Mouse (Mus musculus): ENCODE results near the gene Gstm5. TPM values are rescaled to one million over a fixed set of nuclear protein-coding genes. Genes with fewer than 3 reads are reported as not detected.
A peak's percentile ranks its signal among the peaks of the same experiment; 100 is the strongest.

The Gstm5 gene
- total and polyA plus RNA-seq, 3 experiments: 134 to 164 TPM; not detected in 1

DNA sequence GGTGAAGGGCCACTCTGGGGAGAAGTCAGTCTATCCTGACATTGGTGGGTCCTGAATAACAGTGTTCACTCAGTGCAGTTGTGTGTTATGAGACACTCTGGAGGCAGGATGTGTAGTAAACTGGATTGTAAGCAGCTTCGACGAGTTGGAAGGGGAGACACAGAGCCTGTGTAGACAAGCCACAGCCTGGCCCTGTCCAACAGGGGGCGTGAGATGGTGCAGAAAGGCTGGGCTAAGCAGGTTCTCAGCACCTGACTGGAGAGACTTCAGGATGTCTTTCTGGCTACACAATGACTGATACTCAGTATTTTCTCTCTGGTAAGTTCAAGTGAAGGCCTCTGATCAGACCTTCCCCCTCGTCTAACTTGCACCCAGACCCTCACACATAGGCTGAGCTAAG lies 50.1 kb downstream of the Gstm5 start:
- H3K79me2 ChIP-seq (ENCODE audit: control insufficient read depth, insufficient read depth, low read length, poor library complexity): no peaks in the 10 kb centered on the region
- peaks cover 0 to 2% of the 10 kb centered on the region in 2 experiments; a peak in 3 of 4 replicates for H3K27me3 ChIP-seq (ENCODE audit: control insufficient read depth in 1 of 2, insufficient read depth in 2 of 2, low read length in 2 of 2)
- H3K9me3 ChIP-seq (replicated peaks; ENCODE audit: insufficient read depth, low read length): no peaks in the 10 kb centered on the region
- H3K27ac ChIP-seq (ENCODE audit: control insufficient read depth, low read depth, low read length): no peak overlapping the region
- H3K4me3 ChIP-seq (ENCODE audit: control insufficient read depth in 1 of 2, insufficient read depth in 1 of 2, low read depth in 2 of 2, low read length in 2 of 2): no peak overlapping the region
- H3K9ac ChIP-seq (ENCODE audit: control insufficient read depth, low read depth, low read length, poor library complexity, severe bottlenecking): no peak overlapping the region
- TF ChIP-seq SMC3 (IDR thresholded peaks at IDR 0.05; ENCODE audit: low read depth, low read length) (peak; percentile 55), KAT2A (conservative IDR thresholded peaks at IDR 0.05; ENCODE audit: low read depth, low read length) (no peak), POLR2A (IDR thresholded peaks at IDR 0.05; ENCODE audit: control insufficient read depth in 1 of 2, insufficient read depth in 1 of 2, low read depth in 1 of 2, low read length in 2 of 2, poor library complexity in 1 of 2) (no peak), CTCF (IDR thresholded peaks at IDR 0.05 in 2 of 3, conservative IDR thresholded peaks at IDR 0.05 in 1 of 3; ENCODE audit: control insufficient read depth in 1 of 3, insufficient read depth in 1 of 3, low read depth in 2 of 3, low read length in 3 of 3, poor library complexity in 1 of 3, severe bottlenecking in 1 of 3) (peak; percentile 37 to 51 (median 42)), CHD1 (IDR thresholded peaks at IDR 0.05; ENCODE audit: low read depth, low read length) (no peak)
- peak; percentile 23 for DNase-seq (ENCODE audit: low read depth, low spot score)
- no peaks in the 10 kb centered on the region for H3K36me3 ChIP-seq (ENCODE audit: control insufficient read depth in 1 of 2, insufficient read depth in 2 of 2, low read length in 2 of 2)
- H3K4me1 ChIP-seq (ENCODE audit: control insufficient read depth in 1 of 2, insufficient read depth in 2 of 2, low read length in 2 of 2): no peaks in the 10 kb centered on the region

Other genes with a start within 250 kb of the Gstm5 start
- gene Ahcyl1, start 199.3 kb upstream of the Gstm5 start, total RNA-seq (2012; rRNA removed): 28.0 and 32.4 TPM in 2 replicates
- 100 to 1,000 TPM; 104 to 105 TPM for gene Ahcyl1, start 199.3 kb upstream of the Gstm5 start, polyA plus RNA-seq (2012; ENCODE audit: insufficient read depth in 1 of 2, insufficient read length in 2 of 2, low read depth in 1 of 2, low replicate concordance in 2 of 2, missing spikeins in 1 of 2)
- gene Csf1, start 135.4 kb upstream of the Gstm5 start, total RNA-seq (2012; rRNA removed): 0.10 and 0.12 TPM in 2 replicates
- under 1 TPM in 1 of 2 experiments, not detected in 1; 0.19 TPM for gene Csf1, start 135.4 kb upstream of the Gstm5 start, polyA plus RNA-seq (2012; ENCODE audit: insufficient read depth in 1 of 2, insufficient read length in 2 of 2, low read depth in 1 of 2, low replicate concordance in 2 of 2, missing spikeins in 1 of 2)
- gene Eps8l3, start 18.6 kb upstream of the Gstm5 start, total RNA-seq (2012; rRNA removed): 0.07 and 0.12 TPM in 2 replicates
- not detected for gene Eps8l3, start 18.6 kb upstream of the Gstm5 start, polyA plus RNA-seq (2012; ENCODE audit: insufficient read depth in 1 of 2, insufficient read length in 2 of 2, low read depth in 1 of 2, low replicate concordance in 2 of 2, missing spikeins in 1 of 2)
- gene Gstm7, start 36.0 kb downstream of the Gstm5 start, total RNA-seq (2012; rRNA removed): 0.10 TPM in 1 of 2 replicates, not detected in the other
- under 1 TPM in 1 of 2 experiments, not detected in 1; 0.24 TPM for gene Gstm7, start 36.0 kb downstream of the Gstm5 start, polyA plus RNA-seq (2012; ENCODE audit: insufficient read depth in 1 of 2, insufficient read length in 2 of 2, low read depth in 1 of 2, low replicate concordance in 2 of 2, missing spikeins in 1 of 2)
- gene Gstm6, start 47.9 kb downstream of the Gstm5 start, total RNA-seq (2012; rRNA removed): not detected in 2 replicates
- under 1 TPM in 1 of 2 experiments, not detected in 1; 0.13 TPM for gene Gstm6, start 47.9 kb downstream of the Gstm5 start, polyA plus RNA-seq (2012; ENCODE audit: insufficient read depth in 1 of 2, insufficient read length in 2 of 2, low read depth in 1 of 2, low replicate concordance in 2 of 2, missing spikeins in 1 of 2)
- not detected in 2 replicates for gene Gstm3, start 73.5 kb downstream of the Gstm5 start, total RNA-seq (2012; rRNA removed)
- under 1 TPM in 1 of 2 experiments, not detected in 1; 0.06 TPM for gene Gstm3, start 73.5 kb downstream of the Gstm5 start, polyA plus RNA-seq (2012; ENCODE audit: insufficient read depth in 1 of 2, insufficient read length in 2 of 2, low read depth in 1 of 2, low replicate concordance in 2 of 2, missing spikeins in 1 of 2)
- gene Gstm2, start 90.6 kb downstream of the Gstm5 start, total RNA-seq (2012; rRNA removed): not detected in 2 replicates
- gene Gstm2, start 90.6 kb downstream of the Gstm5 start, polyA plus RNA-seq (2012; ENCODE audit: insufficient read depth in 1 of 2, insufficient read length in 2 of 2, low read depth in 1 of 2, low replicate concordance in 2 of 2, missing spikeins in 1 of 2): not detected
- gene Gstm1, start 122.2 kb downstream of the Gstm5 start, total RNA-seq (2012; rRNA removed): 0.20 and 0.31 TPM in 2 replicates
- 1 to 10 TPM in 1 of 2 experiments, not detected in 1; 6.7 TPM for gene Gstm1, start 122.2 kb downstream of the Gstm5 start, polyA plus RNA-seq (2012; ENCODE audit: insufficient read depth in 1 of 2, insufficient read length in 2 of 2, low read depth in 1 of 2, low replicate concordance in 2 of 2, missing spikeins in 1 of 2)
- gene Gstm4, start 149.1 kb downstream of the Gstm5 start, total RNA-seq (2012; rRNA removed): 1.3 and 1.4 TPM in 2 replicates
- 1 to 10 TPM in 1 of 2 experiments, not detected in 1; 7.4 TPM for gene Gstm4, start 149.1 kb downstream of the Gstm5 start, polyA plus RNA-seq (2012; ENCODE audit: insufficient read depth in 1 of 2, insufficient read length in 2 of 2, low read depth in 1 of 2, low replicate concordance in 2 of 2, missing spikeins in 1 of 2)
- gene Ampd2, start 190.8 kb downstream of the Gstm5 start, total RNA-seq (2012; rRNA removed): 54.9 and 69.1 TPM in 2 replicates
- gene Ampd2, start 190.8 kb downstream of the Gstm5 start, polyA plus RNA-seq (2012; ENCODE audit: insufficient read depth in 1 of 2, insufficient read length in 2 of 2, low read depth in 1 of 2, low replicate concordance in 2 of 2, missing spikeins in 1 of 2): 100 to 1,000 TPM in 1 of 2 experiments, not detected in 1; 201 TPM
- gene Gnat2, start 197.0 kb downstream of the Gstm5 start, total RNA-seq (2012; rRNA removed): 4.7 and 6.4 TPM in 2 replicates
- 10 to 100 TPM in 1 of 2 experiments, not detected in 1; 12.4 TPM for gene Gnat2, start 197.0 kb downstream of the Gstm5 start, polyA plus RNA-seq (2012; ENCODE audit: insufficient read depth in 1 of 2, insufficient read length in 2 of 2, low read depth in 1 of 2, low replicate concordance in 2 of 2, missing spikeins in 1 of 2)

All from MEL (cell line).